In the genomic region with DNA sequence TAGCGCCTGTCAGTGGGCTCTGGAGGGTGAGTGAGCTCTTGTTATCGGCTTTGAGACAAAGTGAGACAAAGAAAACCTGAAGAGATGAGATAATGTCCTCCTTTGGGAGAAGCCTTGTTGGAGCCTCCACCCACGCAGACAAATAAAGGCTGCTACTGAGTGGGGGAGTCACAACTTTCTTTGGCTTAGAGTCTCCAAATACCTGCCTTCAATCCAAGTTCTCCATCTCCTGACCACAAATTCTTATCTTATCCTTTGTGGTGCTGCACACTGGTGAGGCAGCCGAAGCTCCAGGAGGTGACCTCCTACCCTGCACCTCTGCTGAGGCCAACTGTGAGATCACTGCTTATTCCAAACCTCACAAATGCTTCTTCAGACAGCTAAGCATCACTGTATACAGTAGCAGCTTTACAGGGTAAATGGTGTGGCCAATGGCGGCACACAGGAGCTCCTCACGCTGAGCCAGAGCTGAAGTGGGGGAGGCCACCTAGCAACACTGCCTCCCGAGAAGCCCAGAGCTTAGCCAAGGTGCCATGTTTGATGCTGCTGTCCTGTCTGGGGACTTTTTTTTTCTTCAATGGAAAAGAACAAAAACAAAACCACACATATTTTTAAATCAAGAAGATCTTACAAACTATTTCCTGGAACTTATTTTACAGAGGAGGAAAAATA, we compare ENCODE assay signal across 16 mouse cellular contexts.
DNase-seq lines count a peak whose midpoint lies in the region; ATAC-seq and TF ChIP-seq lines count a peak whose summit lies in the region.
"Had no signal": no experiment of that assay in that cellular context is flagged by ENCODE, and none has a peak within 500 bp of the region (broad histone marks: within the 10 kb centered on the region; RNA-seq: fewer than 3 reads in every experiment).

No protein-coding gene starts in this region.

- no peak overlapping the region for H3K4me2 ChIP-seq in liver, embryonic 16.5 days (ENCODE audit: low read depth, low read length)
- H3K4me2 ChIP-seq: hindbrain, embryonic 12.5 days had no signal

- no peaks in the 10 kb centered on the region for H3K9me3 ChIP-seq in MEL (replicated peaks; ENCODE audit: insufficient read depth, low read length)
- H3K9me3 ChIP-seq in liver, embryonic 16.5 days (replicated peaks; ENCODE audit: control insufficient read depth, low read length): no peaks in the 10 kb centered on the region
- H3K9me3 ChIP-seq in embryonic facial prominence, embryonic 10.5 days: no peaks in the 10 kb centered on the region
- H3K9me3 ChIP-seq: hindbrain, embryonic 12.5 days had no signal

- H3K4me3 ChIP-seq in left cerebral cortex, adult 2 months: no peak overlapping the region
- peak overlapping the region; percentile 40 to 44 for H3K4me3 ChIP-seq in MEL (ENCODE audit: control insufficient read depth in 1 of 2, insufficient read depth in 1 of 2, low read depth in 2 of 2, low read length in 2 of 2)
- no peak overlapping the region for H3K4me3 ChIP-seq in liver, embryonic 16.5 days (ENCODE audit: low read depth, low read length)
- no peak overlapping the region for H3K4me3 ChIP-seq in embryonic facial prominence, embryonic 10.5 days
- H3K4me3 ChIP-seq: hindbrain, embryonic 12.5 days; layer of hippocampus, adult 2 months had no signal

- DNase-seq in left cerebral cortex, adult 2 months (ENCODE audit: extremely low spot score in 1 of 2, low spot score in 2 of 2): no peak
- no peak for DNase-seq in left cerebral cortex, postnatal 36 days (ENCODE audit: low spot score in 2 of 2)
- peak; percentile 86 for DNase-seq in MEL (ENCODE audit: low read depth, low spot score)
- no peak for DNase-seq in embryonic facial prominence, embryonic 10.5 days (ENCODE audit: low spot score)
- no peak for DNase-seq in adrenal gland, postnatal 14 days
- no peak for DNase-seq in cerebellum, adult 8-10 months
- DNase-seq: adrenal gland, postnatal 10 days; gastrocnemius, postnatal 14 days; lung, adult 18-20 months; right cerebral cortex, postnatal 25 days; thymus, postnatal 36 days had no signal

- H3K36me3 ChIP-seq in MEL (ENCODE audit: control insufficient read depth in 1 of 2, insufficient read depth in 2 of 2, low read length in 2 of 2): peaks cover 0 to 32% of the 10 kb centered on the region in 2 experiments; a peak in 2 of 4 replicates
- no peaks in the 10 kb centered on the region for H3K36me3 ChIP-seq in liver, embryonic 16.5 days (ENCODE audit: control insufficient read depth, insufficient read depth)
- no peaks in the 10 kb centered on the region for H3K36me3 ChIP-seq in embryonic facial prominence, embryonic 10.5 days (replicated peaks)
- H3K36me3 ChIP-seq: hindbrain, embryonic 12.5 days had no signal

- no peaks in the 10 kb centered on the region for H3K27me3 ChIP-seq in MEL (ENCODE audit: control insufficient read depth in 1 of 2, insufficient read depth in 2 of 2, low read length in 2 of 2)
- no peaks in the 10 kb centered on the region for H3K27me3 ChIP-seq in liver, embryonic 16.5 days (ENCODE audit: control insufficient read depth, insufficient read depth, low read depth, low read length)
- H3K27me3 ChIP-seq in embryonic facial prominence, embryonic 10.5 days (replicated peaks; ENCODE audit: low read depth, poor library complexity, severe bottlenecking): no peaks in the 10 kb centered on the region
- H3K27me3 ChIP-seq: hindbrain, embryonic 12.5 days had no signal

- intact Hi-C loops in left cerebral cortex, adult 2 months (cut with DNase I): loop anchor here (5.0 kb wide), 1 partner anchor 135 kb away; no protein-coding TSS in a partner anchor
- intact Hi-C loops in left cerebral cortex, postnatal 36 days (cut with DNase I): no loop called here

- 36% methylated on average over 7 of the region's 7 CpGs for WGBS in liver, embryonic 16.5 days (ENCODE audit: insufficient replicate concordance)
- WGBS in embryonic facial prominence, embryonic 10.5 days: 83% methylated on average over 7 of the region's 7 CpGs

- H3K79me2 ChIP-seq in MEL (ENCODE audit: control insufficient read depth, insufficient read depth, low read length, poor library complexity): no peaks in the 10 kb centered on the region

- no peak; the same call in 1 of the 2 replicates for TF ChIP-seq RAD21 in MEL (IDR thresholded peaks at IDR 0.05; ENCODE audit: low read depth, low read length)

- H3K27ac ChIP-seq in left cerebral cortex, adult 2 months: peak overlapping the region; percentile 40; the same call in 1 of the 2 replicates
- H3K27ac ChIP-seq in MEL (ENCODE audit: control insufficient read depth, low read depth, low read length): peak overlapping the region; percentile 94
- no peak overlapping the region for H3K27ac ChIP-seq in liver, embryonic 16.5 days (ENCODE audit: low read length)
- no peak overlapping the region for H3K27ac ChIP-seq in embryonic facial prominence, embryonic 10.5 days (replicated peaks)
- H3K27ac ChIP-seq: hindbrain, embryonic 12.5 days; layer of hippocampus, adult 2 months had no signal

- ATAC-seq in common myeloid progenitor, adult 5-6 weeks (replicated peaks; ENCODE audit: low read depth, poor library complexity, severe bottlenecking): peak; percentile 50; the same call in 1 of the 2 replicates
- peak; percentile 74 for ATAC-seq in liver, embryonic 16.5 days (ENCODE audit: low read depth)
- ATAC-seq: forebrain, embryonic 14.5 days had no signal

- TF ChIP-seq EP300 in MEL (IDR thresholded peaks at IDR 0.05; ENCODE audit: low read depth in 1 of 2, low read length in 2 of 2): peak; percentile 89 to 92

- TF ChIP-seq POLR2A in MEL (IDR thresholded peaks at IDR 0.05; ENCODE audit: control insufficient read depth in 1 of 2, insufficient read depth in 1 of 2, low read depth in 1 of 2, low read length in 2 of 2, poor library complexity in 1 of 2): no peak

- peak overlapping the region; percentile 70 for H3K9ac ChIP-seq in MEL (ENCODE audit: control insufficient read depth, low read depth, low read length, poor library complexity, severe bottlenecking)
- no peak overlapping the region for H3K9ac ChIP-seq in liver, embryonic 16.5 days (ENCODE audit: low read depth, low read length)
- H3K9ac ChIP-seq: hindbrain, embryonic 12.5 days had no signal

- H3K4me1 ChIP-seq in MEL (ENCODE audit: control insufficient read depth in 1 of 2, insufficient read depth in 2 of 2, low read length in 2 of 2): peaks cover 8 to 32% of the 10 kb centered on the region in 2 experiments
- H3K4me1 ChIP-seq in liver, embryonic 16.5 days (ENCODE audit: control insufficient read depth, low read depth, low read length): peaks cover 8% of the 10 kb centered on the region
- H3K4me1 ChIP-seq in embryonic facial prominence, embryonic 10.5 days: peaks cover 8% of the 10 kb centered on the region; the same call in 1 of the 2 replicates
- H3K4me1 ChIP-seq: hindbrain, embryonic 12.5 days had no signal

- TF ChIP-seq CTCF in left cerebral cortex, adult 2 months (IDR thresholded peaks at IDR 0.05): no peak
- no peak for TF ChIP-seq CTCF in MEL (IDR thresholded peaks at IDR 0.05 in 2 of 3, conservative IDR thresholded peaks at IDR 0.05 in 1 of 3; ENCODE audit: control insufficient read depth in 1 of 3, insufficient read depth in 1 of 3, low read depth in 2 of 3, low read length in 3 of 3, poor library complexity in 1 of 3, severe bottlenecking in 1 of 3)

TF ChIP-seq in MEL, 35 proteins besides CTCF, POLR2A, EP300 and RAD21 (continues in another document):
- no peak for TF ChIP-seq E2F4 (IDR thresholded peaks at IDR 0.05; ENCODE audit: borderline replicate concordance, low read depth, low read length)
- TF ChIP-seq ELF1 (IDR thresholded peaks at IDR 0.05; ENCODE audit: low read depth, low read length): no peak
- peak; percentile 91 for TF ChIP-seq TCF12 (IDR thresholded peaks at IDR 0.05; ENCODE audit: low read depth, low read length)
- peak; percentile 49; the same call in 1 of the 2 replicates for TF ChIP-seq HCFC1 (IDR thresholded peaks at IDR 0.05; ENCODE audit: low read depth, low read length)
- TF ChIP-seq JUND (IDR thresholded peaks at IDR 0.05; ENCODE audit: low read depth, low read length): no peak; the same call in 1 of the 2 replicates
- peak; percentile 86; the same call in 1 of the 2 replicates for TF ChIP-seq ETS1 (IDR thresholded peaks at IDR 0.05; ENCODE audit: low read depth, low read length)
- TF ChIP-seq MAFK (IDR thresholded peaks at IDR 0.05; ENCODE audit: borderline replicate concordance, low read depth, low read length): peak; percentile 33; the same call in 1 of the 2 replicates
- TF ChIP-seq USF2 (IDR thresholded peaks at IDR 0.05; ENCODE audit: borderline replicate concordance in 1 of 2, insufficient read depth in 1 of 2, low read depth in 1 of 2, low read length in 2 of 2): no peak
- TF ChIP-seq POLR2AphosphoS5 (IDR thresholded peaks at IDR 0.05; ENCODE audit: borderline replicate concordance, low read depth, low read length): no peak
- peak; percentile 82 for TF ChIP-seq RCOR1 (IDR thresholded peaks at IDR 0.05; ENCODE audit: low read depth, low read length)
- no peak for TF ChIP-seq MYC (IDR thresholded peaks at IDR 0.05; ENCODE audit: low read depth, low read length)
- no peak for TF ChIP-seq MYB (IDR thresholded peaks at IDR 0.05; ENCODE audit: low read depth, low read length)
- TF ChIP-seq KAT2A (conservative IDR thresholded peaks at IDR 0.05; ENCODE audit: low read depth, low read length): no peak
- peak; percentile 93 for TF ChIP-seq GATA1 (IDR thresholded peaks at IDR 0.05; ENCODE audit: low read depth, low read length)
- no peak for TF ChIP-seq GABPA (IDR thresholded peaks at IDR 0.05; ENCODE audit: low read depth, low read length)
- no peak for TF ChIP-seq UBTF (IDR thresholded peaks at IDR 0.05; ENCODE audit: borderline replicate concordance, insufficient read depth, low read depth, low read length)
- TF ChIP-seq NELFE (IDR thresholded peaks at IDR 0.05; ENCODE audit: low read depth, low read length): no peak
- TF ChIP-seq TAL1 (IDR thresholded peaks at IDR 0.05; ENCODE audit: low read length): peak; percentile 81
- peak; percentile 37; the same call in 1 of the 2 replicates for TF ChIP-seq MXI1 (IDR thresholded peaks at IDR 0.05; ENCODE audit: low read depth, low read length)
- TF ChIP-seq MAX (IDR thresholded peaks at IDR 0.05; ENCODE audit: low read length): no peak
- TF ChIP-seq ZMIZ1 (IDR thresholded peaks at IDR 0.05; ENCODE audit: low read depth, low read length): no peak
- TF ChIP-seq ZNF384 (IDR thresholded peaks at IDR 0.05; ENCODE audit: low read depth, low read length): no peak
- no peak for TF ChIP-seq SMC3 (IDR thresholded peaks at IDR 0.05; ENCODE audit: low read depth, low read length)
- TF ChIP-seq MAZ (IDR thresholded peaks at IDR 0.05; ENCODE audit: low read depth, low read length): no peak
- no peak for TF ChIP-seq USF1 (IDR thresholded peaks at IDR 0.05; ENCODE audit: low read depth, low read length)
- TF ChIP-seq MEF2A (IDR thresholded peaks at IDR 0.05; ENCODE audit: extremely low read depth, insufficient replicate concordance, low read depth, low read length, poor library complexity, severe bottlenecking): no peak; the same call in 1 of the 2 replicates
- no peak for TF ChIP-seq POLR2AphosphoS2 (IDR thresholded peaks at IDR 0.05; ENCODE audit: low read length)

Comparison
In these comparisons a context has a peak if more than half of its experiments do, and no peak if none do; other contexts are left out.
1. H3K27ac ChIP-seq: peak in left cerebral cortex, adult 2 months (single experiment) and MEL (single experiment); none in liver, embryonic 16.5 days (single experiment) and embryonic facial prominence, embryonic 10.5 days (single experiment).
2. H3K4me3 ChIP-seq: peak in MEL (2 of 2); none in left cerebral cortex, adult 2 months (single experiment), liver, embryonic 16.5 days (single experiment) and embryonic facial prominence, embryonic 10.5 days (single experiment).